Mouse (Mus musculus) G1E-ER4 (cell line): ENCODE data around the gene Abcb8. TPM values are rescaled to one million over a fixed set of nuclear protein-coding genes. Genes with fewer than 3 reads are reported as not detected.

ENCODE experiments used
- GATA1 ChIP-seq: IDR thresholded peaks from one replicate; pipeline ENCODE4 v1.8.0; 2012; ENCODE audit warnings: low read length, inconsistent platforms
- polyA plus RNA-seq: library from polyadenylated mRNA; stranded (reverse); fragments of >175 nt; gene quantifications from 2 replicates; pipeline ENCODE4 v1.2.3, GENCODE M21; 2012

Abcb8 gene
- polyA plus RNA-seq, 1 experiment = 60.9 TPM

GRCm38 (mm10) chr5:24424861-24425411 is 31.5 kb downstream of the Abcb8 start:
- no peak for TF ChIP-seq GATA1

- no peak for TF ChIP-seq GATA1
Observed at GRCm38 (mm10) chr5:24425421-24426036, 32.1 kb downstream of the Abcb8 start.

DNA sequence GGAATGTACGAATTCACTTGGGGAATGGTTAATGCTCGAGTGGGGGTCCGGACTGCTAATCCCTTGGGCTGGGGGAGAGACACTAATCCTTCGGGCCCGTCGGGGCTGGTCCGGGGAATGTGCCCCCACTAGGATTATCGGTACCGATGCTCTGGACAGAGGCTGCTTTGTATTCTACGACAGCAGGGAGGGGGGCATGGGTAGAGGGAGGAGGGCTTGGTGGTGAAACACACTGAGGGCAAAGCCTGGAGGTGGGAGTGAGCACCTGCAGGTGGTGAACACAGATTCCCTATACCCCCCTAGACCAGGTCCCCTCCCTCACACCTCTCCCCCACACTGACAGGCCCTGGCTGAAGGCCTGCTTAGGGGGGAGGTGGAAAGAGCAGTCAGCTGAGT is 32.6 kb downstream of the Abcb8 start:
- no peak for TF ChIP-seq GATA1

DNA sequence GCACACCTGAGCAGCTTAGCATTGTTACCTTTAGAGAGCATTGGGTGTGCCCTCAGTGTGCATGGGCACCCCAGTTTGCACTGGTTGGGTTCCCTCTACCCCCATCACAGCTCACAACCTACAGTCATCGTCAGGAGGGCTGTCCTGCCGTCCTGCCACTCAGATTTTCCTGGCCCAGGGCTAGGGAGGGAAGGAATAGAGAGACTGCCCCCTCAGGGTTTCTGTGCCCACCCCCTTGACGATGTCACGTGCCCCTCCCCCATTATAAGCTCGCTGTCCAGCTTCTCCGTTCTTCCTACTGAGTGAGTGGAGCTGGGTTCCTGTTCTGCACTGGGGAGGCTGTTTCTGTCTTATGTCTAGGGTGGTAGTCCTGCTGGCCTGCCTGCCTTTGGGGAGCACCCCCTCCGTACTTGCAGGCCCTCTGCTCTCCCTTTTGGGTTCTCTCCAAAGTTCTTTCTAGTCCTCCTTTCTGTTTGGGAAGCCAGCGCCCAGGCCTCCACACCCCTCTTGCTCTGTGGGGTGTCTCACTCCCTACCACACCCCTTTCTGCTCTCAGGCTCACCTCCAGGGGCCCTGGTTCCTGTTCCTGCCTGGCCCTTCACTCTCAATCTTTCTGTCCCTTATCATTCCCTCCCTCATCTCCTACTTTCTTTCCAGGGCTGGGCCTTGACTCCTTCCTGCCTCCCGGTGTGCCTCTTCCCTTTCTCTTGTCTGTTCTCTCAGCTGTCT is 33.3 kb downstream of the Abcb8 start:
- no peak for TF ChIP-seq GATA1

DNA sequence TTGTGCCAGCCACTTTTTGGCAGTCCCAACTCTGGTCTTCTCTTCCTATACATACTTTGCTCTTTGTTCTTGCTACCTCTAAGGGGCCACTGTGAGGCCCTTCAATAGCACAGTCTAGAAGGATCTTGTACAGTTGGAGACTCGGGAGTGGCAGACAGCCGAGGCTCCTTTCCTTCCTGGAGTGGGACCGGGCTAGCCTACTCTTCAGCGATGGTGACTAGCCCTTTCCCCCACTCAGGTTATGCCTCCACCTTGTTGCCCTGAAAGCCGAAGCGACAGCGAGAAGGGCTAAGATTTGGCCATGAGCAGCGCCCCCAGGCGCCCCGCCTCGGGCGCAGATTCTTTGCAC is 33.8 kb downstream of the Abcb8 start:
- no peak for TF ChIP-seq GATA1

DNA sequence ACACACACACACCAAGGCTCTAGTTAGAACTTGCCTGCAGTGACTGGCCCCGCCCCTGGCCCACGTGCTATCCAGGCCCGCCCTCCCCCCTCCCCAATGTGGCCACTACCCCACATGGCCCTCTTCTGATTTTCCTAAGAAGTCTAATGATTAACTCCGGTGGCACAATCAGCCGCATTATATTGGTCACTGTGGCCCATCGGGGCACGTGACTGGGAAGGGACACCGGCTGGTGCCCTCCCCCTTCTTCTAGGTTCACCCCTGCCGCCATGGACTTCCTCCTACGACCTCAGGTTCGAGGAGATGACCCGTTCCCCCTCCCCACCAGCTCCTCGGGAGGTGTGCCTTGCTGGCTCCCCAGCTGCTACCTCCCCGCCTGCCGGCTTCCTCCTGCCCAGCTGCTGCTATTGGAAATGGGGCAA is 34.5 kb downstream of the Abcb8 start:
- TF ChIP-seq GATA1 = no peak

GRCm38 (mm10) chr5:24428596-24428995 is 35.1 kb downstream of the Abcb8 start:
- TF ChIP-seq GATA1 = no peak

DNA sequence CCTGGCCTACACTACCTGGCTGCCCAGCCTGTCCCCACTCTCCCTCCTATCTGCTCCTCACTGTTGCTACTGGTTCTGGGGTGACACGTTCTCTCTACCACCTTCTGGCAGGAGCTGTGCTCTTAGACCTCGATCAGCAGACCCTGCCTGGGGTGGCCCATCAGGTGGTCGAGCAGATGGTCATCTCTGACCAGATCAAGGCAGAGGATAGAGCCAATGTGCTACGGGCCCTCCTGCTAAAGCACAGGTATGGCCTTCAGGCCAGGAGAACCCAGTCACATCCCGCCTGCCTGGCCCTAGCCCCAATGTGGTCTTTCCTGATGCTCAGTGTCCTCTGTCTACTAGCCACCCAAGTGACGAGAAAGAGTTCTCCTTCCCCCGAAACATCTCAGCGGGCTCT is 40.5 kb downstream of the Abcb8 start:
- TF ChIP-seq GATA1 = no peak

DNA sequence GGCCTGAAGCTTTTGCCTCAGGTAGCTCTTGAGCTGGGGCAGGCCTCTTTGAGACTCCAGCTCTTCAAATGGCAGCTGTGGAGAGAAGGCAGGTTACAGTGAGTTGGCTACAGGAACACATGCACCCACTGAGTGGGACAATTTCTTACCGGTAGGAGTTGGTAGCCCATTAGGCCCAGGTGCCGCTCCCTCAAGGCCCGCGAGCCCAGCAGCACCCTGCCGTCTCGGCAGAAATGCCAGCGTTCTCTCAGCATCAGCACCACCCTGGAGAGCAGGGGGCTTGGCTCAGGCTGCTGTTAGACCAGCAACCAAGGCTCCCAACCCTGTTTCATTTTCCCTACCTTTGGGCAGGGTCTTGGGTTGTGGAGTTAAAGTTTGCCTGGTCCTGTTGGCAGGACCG is 47.7 kb downstream of the Abcb8 start:
- TF ChIP-seq GATA1 = no peak

- TF ChIP-seq GATA1 = no peak
Observed at GRCm38 (mm10) chr5:24442029-24442428, 48.6 kb downstream of the Abcb8 start.

DNA sequence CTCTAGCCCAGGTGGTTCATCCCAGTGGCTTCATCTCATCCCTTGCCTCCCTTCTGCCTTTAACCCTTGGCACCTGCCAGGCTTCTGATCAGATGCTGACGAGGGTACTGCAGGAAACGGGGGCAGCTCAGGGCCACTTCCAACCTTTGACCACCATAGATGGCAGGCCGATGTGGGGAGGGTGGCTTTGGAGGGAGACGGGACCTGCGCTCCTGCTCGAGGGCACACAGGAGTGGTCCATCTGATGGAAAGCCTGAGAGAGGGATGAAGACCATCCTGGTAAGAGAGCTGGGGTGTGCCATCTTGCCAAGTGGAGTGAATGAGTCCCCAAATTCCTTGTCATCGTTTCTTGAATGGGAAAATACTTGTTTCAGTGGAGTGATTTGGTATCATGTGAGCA is 49.7 kb downstream of the Abcb8 start:
- TF ChIP-seq GATA1 = no peak

- no peak for TF ChIP-seq GATA1
Observed at GRCm38 (mm10) chr5:24443927-24444326, 50.5 kb downstream of the Abcb8 start.

- TF ChIP-seq GATA1 = no peak
Observed at GRCm38 (mm10) chr5:24444746-24445427, 51.4 kb downstream of the Abcb8 start, which contains the start of gene Fastk. Gene Fastk, minus strand, starts transcription at chr5:24445287.

DNA sequence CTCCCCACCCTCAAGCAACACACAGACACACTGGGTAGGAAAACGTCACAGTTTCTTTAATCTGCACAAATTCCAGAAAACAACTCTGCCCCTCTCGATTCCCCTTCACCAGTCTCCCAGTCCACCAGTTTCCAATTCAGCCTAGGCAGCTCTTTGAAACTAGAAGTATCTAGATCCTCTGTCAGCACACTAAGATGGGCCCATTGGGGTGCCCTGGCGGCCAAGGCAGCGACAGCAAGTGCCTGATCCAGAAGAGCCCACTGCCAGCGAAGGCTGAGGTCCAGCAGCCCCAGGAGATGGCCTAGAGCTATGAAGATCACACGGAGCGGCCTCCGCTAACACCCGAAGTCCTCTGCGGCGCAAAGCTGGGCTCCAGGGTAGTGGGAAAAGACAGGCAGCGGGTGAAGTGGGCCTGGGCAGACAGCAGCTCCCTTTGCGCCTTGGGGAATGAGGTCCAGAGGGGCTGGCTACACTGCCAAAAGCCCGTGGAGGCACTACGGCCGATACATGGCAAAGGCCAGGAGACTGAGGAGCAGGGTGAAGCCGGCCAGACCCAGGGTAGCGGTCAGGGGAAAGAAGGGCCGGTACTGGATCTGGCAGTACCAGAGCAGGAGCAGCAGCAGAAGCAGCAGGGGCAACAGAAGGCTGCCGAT is 52.1 kb downstream of the Abcb8 start:
- no peak for TF ChIP-seq GATA1

- no peak for TF ChIP-seq GATA1
Observed at GRCm38 (mm10) chr5:24446630-24447029, 53.2 kb downstream of the Abcb8 start.
